Mouse (Mus musculus): ENCODE measurements around the gene Olfr967.

Gene Olfr967

DNA sequence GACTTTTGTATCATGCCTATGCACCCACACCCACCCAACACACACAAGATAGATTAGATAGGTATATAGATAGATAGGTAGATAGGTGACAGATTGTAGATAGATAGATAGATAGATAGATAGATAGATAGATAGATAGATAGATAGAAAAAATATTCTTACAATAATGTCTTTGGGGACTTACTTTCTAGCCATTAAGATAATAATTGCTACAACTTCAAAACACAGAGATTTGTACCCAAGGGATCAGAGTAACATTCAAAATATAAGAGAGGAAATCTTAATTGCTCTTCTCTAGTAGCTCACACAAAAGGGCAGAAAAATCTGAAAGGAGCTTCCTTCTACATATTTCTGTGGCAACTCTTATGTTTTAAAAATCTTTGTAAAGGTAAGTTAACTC is at the start of gene Olfr967:
Olfr967 (plus strand) TSS at position 301 of the 400 bp plus-strand sequence.
- in situ Hi-C loops (cut with MboI, MseI) = no loop called here

- in situ Hi-C loops (cut with MboI, MseI) = loop anchor here in 1 of 2 experiments (10.0 kb wide), 1 partner anchor 1674 kb away; no protein-coding TSS in a partner anchor
Measured at GRCm38 (mm10) chr9:39701123-39701522, 44.9 kb upstream of the Olfr967 start.

GRCm38 (mm10) chr9:39707017-39707416 is 39.0 kb upstream of the Olfr967 start, which contains the start of gene Olfr149:
Gene Olfr149, minus strand, starts transcription at chr9:39707117.
- in situ Hi-C loops (cut with MboI, MseI) = loop anchor here in 1 of 2 experiments (10.0 kb wide), 1 partner anchor 1668 kb away; no protein-coding TSS in a partner anchor

DNA sequence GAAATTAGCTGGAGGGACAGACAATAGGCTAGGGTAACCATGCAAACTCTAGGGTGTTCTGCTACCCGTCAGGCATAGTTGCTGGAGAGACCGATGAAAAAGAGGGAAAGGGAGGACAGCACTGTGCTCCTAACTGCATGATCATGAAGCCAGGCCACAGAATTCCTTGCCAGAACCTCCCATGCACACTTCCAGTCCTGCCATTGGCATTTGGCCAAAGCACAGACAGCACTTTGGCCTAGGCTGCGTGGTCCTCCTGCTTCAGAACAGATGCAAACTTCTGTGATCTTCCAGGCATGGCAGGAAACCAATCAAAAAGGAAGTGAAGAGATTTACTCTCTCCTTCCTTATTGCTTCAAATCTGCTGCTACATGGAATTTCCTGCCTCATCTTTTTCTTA is 37.1 kb upstream of the Olfr967 start:
- in situ Hi-C loops (cut with MboI, MseI) = loop anchor here in 1 of 2 experiments (10.0 kb wide), 1 partner anchor 1666 kb away; no protein-coding TSS in a partner anchor

GRCm38 (mm10) chr9:39711053-39711452 is 35.0 kb upstream of the Olfr967 start, which contains the start of gene Olfr965:
Gene Olfr965, plus strand, starts transcription at chr9:39711353.
- in situ Hi-C loops (cut with MboI, MseI) = no loop called here

DNA sequence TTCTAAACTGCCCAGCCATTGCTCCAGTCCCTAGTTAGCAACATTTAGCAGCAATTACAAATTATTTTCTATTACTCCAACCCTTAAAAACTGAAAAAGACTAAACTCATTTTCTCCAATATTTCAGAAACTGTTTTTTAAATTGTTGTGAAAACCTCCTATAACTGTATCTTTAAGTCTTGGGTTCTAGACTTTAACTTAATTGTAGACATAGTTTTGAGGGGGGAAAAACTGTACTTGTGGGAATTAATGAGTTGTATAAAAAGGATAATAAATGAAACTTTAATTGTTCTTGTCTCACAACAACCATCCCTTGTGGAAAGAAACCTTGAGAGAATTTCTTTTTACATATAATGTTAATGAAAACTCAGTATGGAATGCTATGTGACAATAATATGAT is 15.4 kb upstream of the Olfr967 start, which contains the start of gene Olfr150:
Olfr150 (plus strand) TSS at position 301 of the 400 bp plus-strand sequence.
- in situ Hi-C loops (cut with MboI, MseI) = no loop called here

- in situ Hi-C loops (cut with MboI, MseI) = no loop called here
Measured at GRCm38 (mm10) chr9:39740741-39741140, 5.3 kb upstream of the Olfr967 start.

DNA sequence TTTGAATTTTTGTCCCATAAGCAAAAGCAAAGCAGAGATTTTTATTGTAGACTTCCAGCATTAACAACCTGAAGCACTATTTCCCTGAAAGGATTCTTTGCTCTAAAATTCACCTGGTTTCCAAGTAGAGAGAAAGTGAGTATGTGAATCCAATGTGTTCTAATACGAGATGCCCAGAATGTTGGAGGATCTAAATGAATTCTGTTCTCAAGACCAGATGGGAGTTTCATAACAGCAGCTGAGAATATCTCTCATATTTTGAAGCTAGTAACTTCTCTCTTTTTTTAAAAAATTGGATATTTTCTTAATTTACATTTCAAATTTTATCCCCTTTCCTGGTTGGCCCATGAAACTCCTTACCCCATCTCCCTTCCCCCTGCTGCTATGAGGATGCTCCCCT is 379 bp downstream of the Olfr967 start:
- in situ Hi-C loops (cut with MboI, MseI) = no loop called here

GRCm38 (mm10) chr9:39783153-39783552 is 37.1 kb downstream of the Olfr967 start, which contains the start of gene Olfr968:
Gene Olfr968, minus strand, starts transcription at chr9:39783253.
- in situ Hi-C loops (cut with MboI, MseI) = no loop called here

DNA sequence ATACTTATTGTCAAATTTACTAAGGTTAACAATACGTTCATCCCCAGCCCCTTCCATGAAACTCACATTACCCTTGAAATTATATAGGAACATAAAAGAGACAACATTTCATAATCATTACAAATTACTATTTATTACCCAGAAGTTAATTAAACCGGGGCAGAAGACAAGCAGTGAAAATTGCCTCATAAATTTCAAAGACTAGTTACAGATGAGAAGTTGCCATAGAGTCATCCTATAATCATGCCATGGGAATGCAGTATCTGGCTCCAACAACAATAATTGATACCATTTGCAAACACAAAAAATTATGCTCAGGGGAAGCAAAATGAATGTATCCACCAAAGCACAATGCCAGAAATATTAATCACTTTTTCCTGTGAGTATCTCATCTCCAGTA is 44.5 kb downstream of the Olfr967 start, which contains the start of gene Olfr969:
Olfr969 (plus strand) TSS at position 388 of the 400 bp plus-strand sequence.
- in situ Hi-C loops (cut with MboI, MseI) = no loop called here
